Mouse (Mus musculus): ENCODE measurements at regions not wholly inside any gene's neighbourhood (a gene's known extent, or its start where the extent isn't known, plus 50 kb on each side); places are given as distances from the start of the nearest gene placed in this dataset.
A peak's percentile ranks its signal among the peaks of the same experiment; 100 is the strongest.

DNA sequence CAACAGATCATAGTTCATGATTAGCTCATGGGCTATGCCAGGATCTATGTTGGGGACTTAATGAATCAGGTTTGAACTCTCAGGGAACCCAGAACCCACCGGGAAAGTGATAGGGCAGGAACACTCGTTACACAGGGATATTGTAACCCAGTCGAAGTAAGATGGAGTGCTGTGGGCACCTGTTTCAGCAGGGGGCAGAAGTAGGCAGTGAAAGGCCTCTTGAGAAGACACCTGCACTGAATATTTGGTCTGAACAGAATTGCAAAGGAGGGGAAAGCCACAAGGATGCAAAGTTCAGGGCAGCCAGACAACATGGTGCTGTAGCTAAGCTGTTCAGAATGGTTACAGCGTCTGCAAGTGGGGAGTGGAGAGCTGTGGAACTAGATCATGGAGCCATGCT is 129.9 kb upstream of the Tut7 start:
- peak; percentile 50 for DNase-seq

DNA sequence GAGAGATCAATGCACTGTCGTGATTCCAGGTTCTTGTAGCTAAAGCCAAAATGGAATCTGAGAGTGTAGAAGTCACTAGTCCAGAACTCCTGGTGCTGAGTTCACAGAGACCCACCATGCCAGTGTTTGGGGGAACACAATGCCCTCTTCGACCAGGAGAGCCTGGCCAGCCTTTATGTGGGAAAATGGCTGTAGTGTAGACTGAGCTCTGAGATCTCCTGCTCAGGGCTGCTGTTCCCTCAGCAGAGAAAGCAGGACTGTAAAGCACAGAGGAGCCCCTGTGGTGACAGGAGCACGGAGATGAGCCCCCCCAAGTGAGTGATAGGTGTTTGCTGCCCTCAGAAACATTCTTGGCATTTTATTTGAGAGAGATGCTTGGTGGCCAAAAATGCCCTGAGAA is 129.2 kb upstream of the Tut7 start:
- no peak for DNase-seq

DNA sequence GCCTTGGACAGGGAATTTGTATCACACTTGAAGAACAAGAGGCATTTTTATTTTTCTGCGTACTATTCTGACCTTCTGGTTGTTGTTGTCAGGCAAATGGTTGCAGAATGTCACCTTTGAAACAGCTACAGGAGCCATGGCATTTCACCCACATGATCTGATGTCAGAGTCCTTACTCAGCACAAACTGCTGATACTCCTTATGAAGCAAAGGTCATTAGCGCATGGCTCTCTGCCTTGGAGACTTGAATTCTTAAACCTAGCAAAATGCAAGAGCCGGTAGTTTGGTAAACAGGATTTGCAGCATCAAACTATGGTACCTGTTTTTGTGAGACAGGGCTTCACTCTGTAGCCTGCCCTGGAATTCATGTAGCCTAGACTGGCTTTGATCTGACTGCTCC is 127.3 kb upstream of the Tut7 start:
- peak; percentile 34 for DNase-seq

DNA sequence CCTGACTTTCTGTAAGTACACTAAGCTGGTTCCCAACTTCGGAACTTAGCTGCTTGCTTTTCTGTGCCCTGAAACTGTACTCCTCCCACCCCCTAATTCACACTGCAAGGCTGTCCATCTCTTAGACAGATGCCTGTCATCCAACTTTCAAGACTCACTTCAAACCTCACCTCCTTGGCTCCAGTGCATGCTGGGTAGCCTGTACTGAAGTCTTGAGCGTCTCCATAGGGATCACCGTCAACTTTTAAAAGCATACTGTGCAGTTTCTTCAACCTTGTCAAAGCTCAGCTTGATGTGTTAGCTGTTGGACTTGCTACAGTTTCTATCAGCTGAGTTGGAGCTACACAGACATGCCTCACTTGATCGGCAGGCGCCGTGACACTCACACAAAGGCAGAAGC is 126.5 kb upstream of the Tut7 start:
- DNase-seq, result no peak

GRCm38 (mm10) chr13:59948496-59949138 is 125.7 kb upstream of the Tut7 start:
- DNase-seq, result no peak

GRCm38 (mm10) chr13:59947461-59947860 is 124.5 kb upstream of the Tut7 start:
- no peak for DNase-seq

DNA sequence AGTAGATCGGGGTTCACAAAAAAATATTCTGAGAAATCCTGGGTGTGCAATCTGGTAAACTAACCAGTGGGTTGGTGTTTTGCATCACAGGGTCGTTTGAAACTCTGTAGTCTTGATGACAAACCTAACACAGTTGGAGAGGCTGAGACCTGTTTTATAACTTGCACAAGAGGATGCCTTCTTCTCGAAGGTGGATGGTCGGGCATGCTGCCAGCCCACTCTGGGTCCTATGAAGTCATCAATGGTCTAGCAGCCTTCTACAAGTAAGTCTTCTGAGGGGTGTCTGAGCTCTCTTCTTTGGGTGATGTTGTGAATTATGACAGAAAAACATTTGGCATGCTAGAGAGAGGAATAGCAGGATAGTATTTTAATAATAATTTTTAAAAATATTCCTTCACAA is 123.6 kb upstream of the Tut7 start:
- no peak for DNase-seq

- DNase-seq, result no peak
Measured at GRCm38 (mm10) chr13:59945631-59946030, 122.7 kb upstream of the Tut7 start.

- no peak for DNase-seq
Measured at GRCm38 (mm10) chr13:59943602-59944140, 120.7 kb upstream of the Tut7 start.

DNA sequence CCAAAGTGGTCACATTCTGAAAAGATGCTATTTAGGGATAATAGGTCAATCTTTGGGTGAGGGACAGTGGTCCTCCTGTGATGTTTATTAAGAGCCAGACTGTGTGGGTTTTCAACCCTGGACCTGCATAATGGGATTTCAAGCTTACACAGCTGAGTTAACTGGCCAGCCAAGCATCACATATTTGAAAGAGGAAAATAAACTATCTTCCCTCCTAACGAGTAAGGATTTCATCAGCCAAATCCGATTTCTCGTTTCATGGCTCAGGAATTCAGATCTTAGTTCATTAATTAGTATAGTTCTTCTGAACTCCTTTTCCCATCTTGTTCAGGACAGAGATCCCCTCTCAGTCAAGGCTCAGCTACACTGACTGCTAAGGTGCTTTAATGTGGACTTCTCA is 120.1 kb upstream of the Tut7 start:
- DNase-seq, result no peak

- no peak for DNase-seq
Measured at GRCm38 (mm10) chr13:59941519-59941918, 118.6 kb upstream of the Tut7 start.

DNA sequence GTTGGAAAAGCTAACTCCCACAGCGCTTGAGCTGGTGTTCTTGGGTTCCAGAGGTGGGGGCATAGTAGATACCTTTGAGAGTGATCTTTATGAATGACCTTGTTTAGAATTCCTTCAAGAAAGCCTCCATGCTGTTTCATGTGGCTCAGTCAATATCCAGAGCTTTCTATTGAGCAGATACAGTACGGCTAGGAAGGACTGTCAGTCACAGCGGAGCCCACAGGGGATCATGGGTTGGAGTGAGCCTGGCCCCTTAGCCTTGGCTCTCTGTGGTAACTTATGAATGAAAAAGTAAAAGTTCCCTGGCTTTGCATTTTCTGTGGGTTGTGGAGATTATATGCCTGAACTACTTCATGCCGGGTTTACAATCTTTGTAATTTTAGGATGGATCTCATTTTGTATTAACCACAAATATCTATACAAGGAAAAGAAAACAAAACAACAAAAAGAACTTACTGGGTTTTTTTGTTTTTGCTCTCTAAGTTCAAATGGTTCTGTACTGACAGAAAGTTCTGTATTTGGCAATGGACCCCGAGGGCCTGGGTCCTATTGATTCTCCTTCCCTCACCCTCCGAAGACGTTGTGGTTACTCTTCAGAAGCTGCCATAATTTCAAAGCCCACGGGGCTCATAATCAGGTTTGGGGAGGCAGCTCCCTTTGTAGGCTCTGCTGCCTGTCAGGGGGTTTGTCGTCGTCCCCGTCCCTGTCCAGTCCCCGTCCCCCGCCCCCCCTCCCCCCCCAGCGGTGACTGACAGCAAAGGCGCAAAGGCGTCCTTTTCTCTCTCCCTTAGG is 117.7 kb upstream of the Tut7 start:
- no peak for DNase-seq

DNA sequence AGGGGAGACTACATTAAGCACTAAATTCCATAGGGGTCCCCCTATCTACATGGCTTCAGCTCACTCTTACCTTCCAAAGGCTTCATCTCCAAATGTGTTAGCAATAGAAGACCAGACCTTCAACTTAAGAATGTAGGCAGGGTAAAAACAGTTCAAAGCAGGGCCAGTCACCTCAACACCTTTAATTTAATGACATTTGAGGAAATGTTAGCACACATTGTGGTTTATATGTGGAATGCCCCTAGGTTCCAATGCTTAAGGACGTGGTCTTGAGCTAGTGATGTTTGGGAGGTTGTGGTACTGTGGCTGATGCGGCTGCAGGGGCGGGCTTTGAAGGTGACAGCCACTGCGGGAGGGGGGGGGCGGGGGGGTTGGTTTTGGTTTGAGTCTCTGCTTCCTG is 116.9 kb upstream of the Tut7 start:
- DNase-seq, result no peak

GRCm38 (mm10) chr13:59937147-59937546 is 114.2 kb upstream of the Tut7 start:
- DNase-seq, result no peak

DNA sequence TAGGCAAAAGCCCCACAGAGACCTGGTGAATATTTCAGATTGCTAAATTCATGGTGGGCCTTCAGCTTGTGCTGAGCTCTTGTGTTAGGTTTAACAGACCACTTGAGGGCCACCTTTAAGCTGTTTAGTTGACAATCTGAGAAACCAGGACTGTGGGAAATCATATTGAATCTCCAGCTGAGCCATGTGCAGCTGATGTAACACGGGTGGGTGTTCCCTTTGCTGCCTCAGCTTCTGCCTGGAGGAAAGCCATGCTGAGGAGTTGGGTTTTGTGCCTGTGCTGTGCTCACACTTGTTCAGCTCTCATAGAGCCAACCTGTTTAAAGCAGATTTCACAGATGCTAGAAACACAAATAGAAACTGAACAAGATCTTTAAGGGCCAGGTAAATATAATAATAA is 111.6 kb upstream of the Tut7 start:
- DNase-seq, result no peak

- DNase-seq, result no peak
Measured at GRCm38 (mm10) chr13:59934093-59934492, 111.1 kb upstream of the Tut7 start.

GRCm38 (mm10) chr13:59927379-59928111 is 104.6 kb upstream of the Tut7 start:
- DNase-seq, result peak; percentile 43

DNA sequence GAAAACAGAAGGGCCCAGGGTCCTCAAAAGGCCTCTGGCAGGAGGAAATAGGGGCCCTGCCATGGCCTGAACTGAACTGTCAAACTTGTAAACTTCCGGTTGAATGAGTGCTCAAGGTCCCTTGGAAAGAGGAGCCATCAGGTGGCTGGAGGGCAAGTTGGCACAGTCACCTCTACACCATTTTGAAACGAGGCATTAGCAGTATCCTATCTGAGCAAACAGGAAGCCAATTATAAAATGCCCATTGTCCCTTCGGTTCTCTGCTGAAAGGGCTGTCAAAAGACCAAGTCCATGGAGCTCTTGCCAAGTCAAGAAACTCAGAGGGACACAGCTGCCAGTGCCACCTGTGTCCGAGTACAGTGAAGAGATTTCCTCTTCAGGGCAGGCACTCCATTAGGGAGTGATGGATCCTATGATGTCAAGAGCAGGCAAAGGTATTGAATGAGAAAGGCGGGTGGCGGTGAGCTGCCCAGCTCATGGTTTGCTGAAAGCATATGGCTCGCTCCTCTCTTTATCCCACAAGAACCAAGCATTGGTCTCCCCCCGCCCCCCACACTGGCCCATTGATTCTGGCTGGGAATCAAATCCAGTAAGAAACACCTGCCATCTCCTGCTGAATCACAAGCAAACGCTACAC is 103.0 kb upstream of the Tut7 start:
- DNase-seq, result no peak

DNA sequence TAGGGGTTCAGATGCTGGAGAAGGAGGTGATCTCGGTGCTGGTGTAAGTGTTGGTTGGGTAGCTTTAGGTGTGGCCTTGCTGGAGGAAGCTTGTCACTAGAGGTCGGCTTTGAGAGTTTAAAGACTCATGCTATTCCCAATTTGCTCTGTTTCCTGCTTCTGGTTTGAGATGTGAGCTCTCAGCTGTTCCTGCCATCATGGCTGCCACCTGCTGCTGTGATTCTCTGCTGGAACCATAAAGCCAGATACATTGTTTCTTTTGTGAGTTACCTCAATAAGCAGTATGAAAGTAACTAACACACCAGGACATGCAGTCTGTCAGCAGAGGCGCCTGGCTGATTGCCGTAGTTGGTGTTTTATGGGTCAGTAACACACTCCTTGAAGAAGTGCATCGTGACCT is 94.2 kb upstream of the Tut7 start:
- no peak for DNase-seq

DNA sequence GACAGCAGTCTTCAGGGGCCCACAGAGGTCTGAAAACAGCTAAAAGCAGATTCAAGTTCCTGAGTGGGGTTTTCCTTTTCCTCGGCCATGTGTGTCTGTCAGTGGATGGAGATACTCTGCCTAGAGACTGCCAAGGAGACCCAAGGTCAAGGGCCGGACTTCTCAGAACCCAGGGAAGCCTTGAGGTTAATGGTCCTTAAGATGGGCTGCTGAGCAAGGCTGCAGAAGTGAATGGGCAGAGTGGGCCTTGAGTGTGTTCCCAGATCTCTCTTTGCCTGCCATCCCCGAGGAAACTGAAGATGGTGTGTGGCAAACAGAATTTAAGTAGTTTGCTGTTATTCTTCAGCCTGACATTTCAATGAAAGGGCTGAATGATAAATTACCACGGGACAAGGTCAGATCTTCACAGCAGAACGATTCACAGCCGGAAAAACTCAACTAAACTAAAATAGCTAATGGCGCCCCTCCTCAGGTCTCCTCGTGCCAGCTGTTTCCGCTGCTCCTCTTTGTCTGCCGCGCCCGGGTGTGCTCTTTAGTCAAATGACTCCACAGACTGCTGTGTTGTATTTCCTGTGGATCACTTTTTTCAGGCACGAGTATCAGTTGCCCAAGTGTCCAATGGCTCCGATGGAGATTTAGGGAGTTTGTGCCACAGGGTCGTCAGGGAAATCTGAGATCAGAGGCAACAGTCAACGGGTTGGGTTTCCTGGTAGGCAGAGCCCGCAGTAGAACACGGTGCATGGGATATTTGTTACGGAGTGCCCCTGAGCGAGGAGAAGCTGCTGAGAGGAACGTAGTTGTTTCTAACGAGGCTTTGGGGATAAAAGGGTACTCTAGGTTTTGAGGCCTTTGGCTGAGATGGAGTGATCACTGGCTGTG is 93.5 kb upstream of the Tut7 start:
- DNase-seq, result no peak

DNA sequence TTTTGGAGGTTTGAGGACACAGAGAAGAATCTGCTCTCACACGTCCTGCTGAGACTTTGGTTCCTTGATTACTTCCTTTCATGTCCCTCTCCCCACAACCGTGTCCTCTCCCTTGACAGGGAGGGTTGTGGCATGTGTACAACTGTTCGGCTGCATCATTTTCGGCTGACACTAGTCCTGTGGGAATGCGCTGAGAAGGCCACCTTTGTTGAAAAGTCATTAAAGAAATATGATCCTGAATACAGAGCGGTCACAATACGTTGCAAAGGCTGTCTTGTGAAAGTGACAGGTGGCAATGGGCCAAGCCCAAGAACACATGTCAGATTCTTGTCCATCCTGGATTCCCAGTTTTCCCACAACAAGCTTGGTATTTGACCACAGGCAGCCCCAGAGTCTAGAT is 92.8 kb upstream of the Tut7 start:
- DNase-seq, result no peak

Data from kidney, adult 18-20 months (tissue).